Mouse (Mus musculus): ENCODE measurements at regions not wholly inside any gene's neighbourhood (a gene's known extent, or its start where the extent isn't known, plus 50 kb on each side); places are given as distances from the start of the nearest gene placed in this dataset.

DNA sequence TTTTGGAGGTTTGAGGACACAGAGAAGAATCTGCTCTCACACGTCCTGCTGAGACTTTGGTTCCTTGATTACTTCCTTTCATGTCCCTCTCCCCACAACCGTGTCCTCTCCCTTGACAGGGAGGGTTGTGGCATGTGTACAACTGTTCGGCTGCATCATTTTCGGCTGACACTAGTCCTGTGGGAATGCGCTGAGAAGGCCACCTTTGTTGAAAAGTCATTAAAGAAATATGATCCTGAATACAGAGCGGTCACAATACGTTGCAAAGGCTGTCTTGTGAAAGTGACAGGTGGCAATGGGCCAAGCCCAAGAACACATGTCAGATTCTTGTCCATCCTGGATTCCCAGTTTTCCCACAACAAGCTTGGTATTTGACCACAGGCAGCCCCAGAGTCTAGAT lies 92.8 kb upstream of the Tut7 start:
- TF ChIP-seq POLR2A (IDR thresholded peaks at IDR 0.05; ENCODE audit: borderline replicate concordance, extremely low read depth, insufficient read depth, insufficient read length, poor library complexity, severe bottlenecking) (no peak), CTCF (IDR thresholded peaks at IDR 0.05; ENCODE audit: borderline replicate concordance, extremely low read depth, insufficient read depth, insufficient read length) (no peak)
